Mouse (Mus musculus) Muller cell, postnatal 12 days (primary cell): ENCODE measurements at regions not wholly inside any gene's neighbourhood (a gene's known extent, or its start where the extent isn't known, plus 50 kb on each side); places are given as distances from the start of the nearest gene placed in this dataset.

Experiments used
- DNase-seq: peaks from one replicate; pipeline ENCODE4 v3.0.0-alpha.2; 2015; ENCODE audit errors: inconsistent ontology term

GRCm38 (mm10) chr12:92292460-92293340 is 443.7 kb upstream of the Sel1l start:
- DNase-seq, result peak; percentile 27

- DNase-seq, result no peak
Observed at GRCm38 (mm10) chr12:92291490-92291889, 442.5 kb upstream of the Sel1l start.

GRCm38 (mm10) chr12:92285511-92285910 is 436.6 kb upstream of the Sel1l start:
- DNase-seq, result no peak

GRCm38 (mm10) chr12:92280470-92280869 is 431.5 kb upstream of the Sel1l start:
- no peak for DNase-seq

- DNase-seq, result no peak
Observed at GRCm38 (mm10) chr12:92251962-92252361, 403.0 kb upstream of the Sel1l start.

- DNase-seq, result no peak
Observed at GRCm38 (mm10) chr12:92246790-92247451, 398.0 kb upstream of the Sel1l start.

GRCm38 (mm10) chr12:92239956-92240699 is 391.2 kb upstream of the Sel1l start:
- DNase-seq, result no peak

GRCm38 (mm10) chr12:92233650-92234408 is 384.9 kb upstream of the Sel1l start:
- DNase-seq, result no peak

- peak; percentile 26 for DNase-seq
Observed at GRCm38 (mm10) chr12:92228585-92228984, 379.6 kb upstream of the Sel1l start.

- DNase-seq, result no peak
Observed at GRCm38 (mm10) chr12:92203351-92203750, 354.4 kb upstream of the Sel1l start.

GRCm38 (mm10) chr12:92200602-92201001 is 351.6 kb upstream of the Sel1l start:
- DNase-seq, result no peak

- DNase-seq, result no peak
Observed at GRCm38 (mm10) chr12:92198738-92199477, 350.0 kb upstream of the Sel1l start.

- no peak for DNase-seq
Observed at GRCm38 (mm10) chr12:92193934-92194685, 345.2 kb upstream of the Sel1l start.

GRCm38 (mm10) chr12:92193199-92193933 is 344.4 kb upstream of the Sel1l start:
- no peak for DNase-seq

- DNase-seq, result no peak
Observed at GRCm38 (mm10) chr12:92189022-92189421, 340.1 kb upstream of the Sel1l start.

- no peak for DNase-seq
Observed at GRCm38 (mm10) chr12:92187133-92187482, 338.2 kb upstream of the Sel1l start.

GRCm38 (mm10) chr12:92186448-92187132 is 337.6 kb upstream of the Sel1l start:
- DNase-seq, result peak; percentile 32

- DNase-seq, result no peak
Observed at GRCm38 (mm10) chr12:92179292-92179691, 330.3 kb upstream of the Sel1l start.

GRCm38 (mm10) chr12:92156726-92157125 is 307.8 kb upstream of the Sel1l start:
- DNase-seq, result no peak
